Mouse (Mus musculus) gastrocnemius, postnatal 36 days (tissue): Measurements from ENCODE around the gene Cbarp. TPM values are rescaled to one million over a fixed set of nuclear protein-coding genes. Genes with fewer than 3 reads are reported as not detected.
A peak's percentile ranks its signal among the peaks of the same experiment; 100 is the strongest.

Experiments
- DNase-seq, 2 experiments: peaks; one replicate each; pipeline ENCODE4 v3.0.0; 2022
- intact Hi-C: fragments of 180-260 bp; cut with DNase I; formaldehyde crosslinking; loops from one replicate; pipeline ENCODE4 v1.15.1; 2025
- total RNA-seq, 2 experiments: library from RNA; stranded (reverse); gene quantifications; 2 replicates each; pipeline ENCODE4 v1.2.3; 2021

Gene Cbarp
- total RNA-seq, 2 experiments from 2014 or later: 1.4 to 2.1 TPM

GRCm38 (mm10) chr10:80133226-80133849 is 7.3 kb downstream of the Cbarp start:
- peak in 1 of 2 experiments; percentile 52 for DNase-seq
- intact Hi-C loops: no loop called here

- intact Hi-C loops: no loop called here
- no peak for DNase-seq
Measured at GRCm38 (mm10) chr10:80131952-80132350, 8.7 kb downstream of the Cbarp start.

GRCm38 (mm10) chr10:80131316-80131951 is 9.2 kb downstream of the Cbarp start:
- no peak for DNase-seq
- intact Hi-C loops: no loop called here

GRCm38 (mm10) chr10:80130403-80131031 is 10.1 kb downstream of the Cbarp start:
- DNase-seq: no peak
- intact Hi-C loops: no loop called here

DNA sequence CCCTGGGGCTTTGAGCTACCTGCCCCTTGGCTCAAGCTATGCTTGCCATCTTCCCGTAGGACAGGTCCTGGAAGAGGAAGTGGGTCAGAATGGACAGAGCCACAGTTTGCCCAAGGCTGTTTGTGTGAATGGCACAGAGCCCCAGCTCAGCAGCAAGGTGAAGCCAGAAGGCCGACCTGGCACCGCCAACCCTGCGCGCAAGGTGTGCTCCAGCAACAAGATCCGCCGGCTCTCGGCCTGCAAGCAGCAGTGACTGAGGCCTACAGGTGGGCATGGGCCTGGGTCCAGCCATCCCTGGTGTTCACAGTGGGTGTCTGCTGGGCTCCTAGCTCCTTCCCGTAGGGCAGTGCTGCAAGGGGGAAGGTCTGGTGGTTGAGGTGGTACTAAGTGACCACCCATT is 10.8 kb downstream of the Cbarp start:
- DNase-seq: no peak
- intact Hi-C loops: no loop called here

GRCm38 (mm10) chr10:80127920-80128319 is 12.7 kb downstream of the Cbarp start:
- no peak for DNase-seq
- intact Hi-C loops: no loop called here

GRCm38 (mm10) chr10:80123932-80124562 is 16.6 kb downstream of the Cbarp start:
- DNase-seq: no peak
- intact Hi-C loops: no loop called here

GRCm38 (mm10) chr10:80121639-80122038 is 19.0 kb downstream of the Cbarp start:
- no peak for DNase-seq
- intact Hi-C loops: loop anchor here (2.0 kb wide), 1 partner anchor 17 kb away; the partner anchor contains the start of gene Atp5d

- DNase-seq: peak in 1 of 2 experiments; percentile 51
- intact Hi-C loops: loop anchor here (2.0 kb wide), 1 partner anchor 19 kb away; the partner anchor contains the start of gene Atp5d
Measured at GRCm38 (mm10) chr10:80120146-80120545, 20.5 kb downstream of the Cbarp start.

DNA sequence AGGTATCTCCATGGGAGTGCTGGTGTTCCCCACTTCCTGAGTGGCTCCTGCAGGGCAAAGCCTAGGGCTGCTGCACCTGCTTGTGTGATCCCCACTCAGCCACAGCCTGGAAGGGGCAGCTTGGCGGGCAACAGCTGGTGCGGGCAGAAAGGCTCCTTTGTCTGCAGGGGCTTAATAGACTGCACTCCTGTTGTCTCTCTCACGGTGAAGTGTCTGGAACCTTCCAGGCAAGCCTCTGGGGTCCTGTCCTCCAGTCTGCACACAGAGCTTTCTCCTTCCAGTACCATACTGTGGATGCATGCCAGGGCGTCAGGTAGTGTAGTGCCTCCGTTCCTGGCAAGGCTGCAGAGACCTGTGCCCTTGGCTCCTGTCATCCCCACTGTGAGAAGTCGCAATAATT is 22.1 kb downstream of the Cbarp start:
- no peak for DNase-seq
- intact Hi-C loops: no loop called here

- intact Hi-C loops: no loop called here
Measured at GRCm38 (mm10) chr10:80117736-80118135, 22.9 kb downstream of the Cbarp start.

GRCm38 (mm10) chr10:80116927-80117691 is 23.5 kb downstream of the Cbarp start:
- DNase-seq: peak; percentile 60
- intact Hi-C loops: no loop called here

More at GRCm38 (mm10) chr10:80117736-80118135, 22.9 kb downstream of the Cbarp start:
- no peak for DNase-seq

DNA sequence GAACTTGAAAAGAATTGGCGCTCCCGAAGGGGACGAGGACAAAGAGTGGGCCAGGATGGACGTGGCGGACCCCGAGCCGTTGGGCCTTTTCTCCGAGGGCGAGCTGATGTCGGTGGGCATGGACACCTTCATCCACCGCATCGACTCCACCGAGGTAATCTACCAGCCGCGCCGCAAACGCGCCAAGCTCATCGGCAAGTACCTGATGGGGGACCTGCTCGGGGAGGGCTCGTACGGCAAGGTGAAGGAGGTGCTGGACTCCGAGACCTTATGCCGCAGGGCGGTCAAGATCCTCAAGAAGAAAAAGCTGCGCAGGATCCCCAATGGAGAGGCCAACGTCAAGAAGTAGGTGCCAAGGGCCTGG is 24.1 kb downstream of the Cbarp start:
- intact Hi-C loops: no loop called here
- DNase-seq: no peak

DNA sequence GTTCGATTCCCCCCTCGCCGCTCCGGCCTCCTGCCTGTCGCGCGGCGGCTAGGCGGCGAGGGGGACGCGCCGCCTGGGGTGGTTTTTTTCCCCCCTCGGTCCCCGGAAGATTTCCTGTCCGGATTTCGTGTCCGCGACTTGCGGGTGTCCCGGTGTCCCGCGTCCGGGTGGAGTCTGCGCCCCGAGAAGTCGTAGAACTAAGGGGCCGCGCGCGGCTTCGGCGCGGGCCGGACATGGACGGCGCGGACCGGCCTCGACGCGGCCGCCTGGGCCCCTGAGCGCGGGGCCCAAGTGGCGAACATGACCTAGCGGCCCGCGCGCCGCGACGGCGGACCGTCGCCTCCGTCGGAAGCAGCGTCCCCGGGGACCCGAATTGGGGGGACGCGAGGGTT is 24.7 kb downstream of the Cbarp start:
- DNase-seq: no peak
- intact Hi-C loops: no loop called here

DNA sequence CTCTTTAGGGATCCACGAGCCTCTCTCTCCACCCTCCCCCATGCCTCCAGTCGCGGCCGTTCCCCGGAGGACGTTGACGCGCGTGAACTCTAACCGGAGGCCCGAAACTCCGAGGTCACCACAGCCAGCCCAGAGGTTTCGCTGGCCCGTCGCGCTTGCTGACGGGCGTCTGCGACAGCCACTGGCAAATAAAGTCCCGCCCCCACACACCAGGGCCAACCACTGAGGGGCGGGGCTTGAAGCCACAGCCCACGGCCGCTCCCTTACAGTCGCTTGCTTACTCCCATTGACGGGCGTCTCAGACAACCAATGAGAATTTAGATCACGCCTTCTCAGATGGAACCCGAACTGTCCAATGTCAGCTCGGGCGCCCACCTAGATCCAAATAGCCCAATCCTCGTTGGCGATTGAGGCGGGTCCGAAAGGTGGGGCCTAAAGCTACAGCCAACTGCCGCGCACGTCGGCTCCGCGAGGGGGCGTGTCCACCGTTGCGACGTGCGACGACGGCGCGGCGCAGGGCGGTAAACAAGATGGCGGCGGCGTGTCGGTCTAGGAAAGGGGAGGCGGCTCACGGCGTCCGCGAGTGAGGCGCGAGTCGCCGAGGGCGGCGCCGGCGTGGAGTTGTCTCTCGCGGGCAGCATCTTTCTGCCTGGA is 25.2 kb downstream of the Cbarp start, which contains the start of gene Stk11:
Gene Stk11, plus strand, starts transcription at position 514 of the 654 bp plus-strand sequence.
- intact Hi-C loops: no loop called here
- DNase-seq: peak; percentile 92 to 100

- intact Hi-C loops: loop anchor here (1.0 to 5.0 kb wide), 4 partner anchors 37 to 127 kb away; partner anchors contain the start of gene Cnn2
Measured at GRCm38 (mm10) chr10:80114341-80115284, 26.0 kb downstream of the Cbarp start.

DNA sequence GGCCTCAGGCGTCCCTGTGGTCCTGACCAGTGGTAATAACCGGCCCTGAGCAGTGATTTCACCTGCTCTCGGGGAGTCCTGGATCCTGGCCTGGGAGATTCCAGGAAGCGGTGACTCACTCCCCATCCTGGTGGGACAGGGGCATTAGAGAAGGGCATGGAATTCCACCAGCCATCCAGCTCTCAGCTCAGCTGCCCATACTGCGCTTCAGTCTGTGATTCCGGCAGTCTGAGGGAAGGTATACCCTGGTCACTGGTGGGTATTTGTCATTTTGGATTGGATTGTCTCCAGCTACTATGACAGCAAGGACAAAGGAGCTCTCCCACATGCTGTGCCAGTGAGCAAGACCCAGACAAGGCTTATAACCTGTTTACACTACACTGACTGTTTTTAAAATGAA is 33.0 kb downstream of the Cbarp start:
- intact Hi-C loops: no loop called here
- no peak for DNase-seq

More at GRCm38 (mm10) chr10:80114341-80115284, 26.0 kb downstream of the Cbarp start:
- peak; percentile 82 to 94 for DNase-seq

DNA sequence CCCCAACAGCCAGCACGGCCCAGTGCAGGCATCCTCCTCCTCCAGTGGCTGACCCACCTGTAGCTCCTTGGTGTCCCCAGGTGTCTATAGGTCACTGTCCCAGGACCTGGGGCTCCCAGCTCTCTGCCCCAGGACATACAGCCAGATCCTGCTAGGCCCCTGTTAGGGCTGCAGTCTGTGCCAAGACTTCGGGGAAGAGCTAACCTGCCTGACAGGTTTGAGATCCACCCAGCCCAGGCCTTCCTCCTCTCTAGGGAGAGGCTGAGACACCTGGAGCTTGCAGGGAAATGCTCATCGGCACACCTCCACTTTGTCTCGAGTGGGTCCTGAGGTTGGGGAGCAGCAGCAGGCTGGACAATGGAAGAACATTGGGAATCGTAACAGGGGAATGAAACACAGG is 34.7 kb downstream of the Cbarp start:
- intact Hi-C loops: no loop called here
- DNase-seq: no peak

DNA sequence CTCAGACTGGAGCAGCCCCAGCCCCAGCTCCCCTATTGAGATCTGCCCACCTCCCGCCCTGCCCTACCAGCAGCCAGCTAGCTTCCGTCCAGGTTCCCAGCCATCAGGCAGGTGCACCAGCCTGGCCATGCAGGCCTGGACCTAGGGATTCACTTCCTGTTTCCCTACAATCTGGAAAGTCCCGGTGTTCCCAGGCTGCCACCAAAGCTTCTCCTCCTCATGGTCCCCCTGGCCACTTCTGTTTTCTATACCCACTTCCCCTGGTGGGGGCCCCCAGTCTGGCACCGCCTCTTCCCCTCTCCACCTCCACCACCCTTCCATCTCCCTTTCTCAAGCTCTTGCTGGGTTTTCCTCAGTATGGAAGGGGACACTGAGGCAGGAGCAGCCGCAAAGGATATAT is 35.2 kb downstream of the Cbarp start, which contains the start of gene Sbno2:
Gene Sbno2, minus strand, starts transcription at position 112 of the 400 bp plus-strand sequence.
- no peak for DNase-seq
- intact Hi-C loops: no loop called here
